ENCODE assay signal across 9 mouse cellular contexts in the genomic region with DNA sequence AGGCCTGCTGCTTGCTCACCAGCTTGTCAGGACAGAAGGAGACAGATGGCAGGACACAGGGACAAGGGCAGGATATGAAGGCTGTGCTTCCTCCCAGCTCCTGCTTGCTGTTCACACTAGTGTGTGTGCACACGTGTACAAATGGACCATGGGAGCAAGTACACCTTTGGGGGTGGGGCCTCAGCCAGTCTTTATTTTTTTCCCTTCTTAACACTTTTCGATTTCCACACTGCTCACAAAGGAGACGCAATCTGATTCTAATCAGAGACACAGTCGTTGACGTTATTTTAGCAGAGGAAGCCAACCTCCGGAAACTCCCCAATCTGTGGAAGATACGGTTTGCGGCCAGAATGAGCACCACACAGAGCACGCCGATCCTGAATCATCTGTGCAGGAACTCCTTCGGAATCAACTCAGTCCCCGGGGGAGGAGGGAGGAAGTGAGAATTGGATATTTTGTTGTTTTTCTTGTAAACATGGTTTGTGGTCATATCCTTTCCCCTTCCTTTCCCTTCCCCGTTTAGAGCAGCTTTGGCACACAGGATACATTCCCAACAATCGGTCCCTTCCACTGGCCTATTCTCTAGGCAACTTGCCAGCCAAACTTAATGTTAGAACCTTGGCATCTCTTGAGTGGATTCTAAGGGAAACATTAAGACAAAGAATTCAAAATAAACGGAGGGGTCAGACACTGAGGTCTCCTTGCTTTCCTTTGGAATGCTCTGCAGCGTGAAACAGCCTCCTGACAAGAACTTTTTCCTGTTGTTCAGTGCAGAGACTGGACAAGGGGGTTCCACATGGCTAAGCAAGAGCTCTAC. TPM values are rescaled to one million over a fixed set of nuclear protein-coding genes. Genes with fewer than 3 reads are reported as not detected.
DNase-seq lines count a peak whose midpoint lies in the region; ATAC-seq and TF ChIP-seq lines count a peak whose summit lies in the region.
"Had no signal": no experiment of that assay in that cellular context is flagged by ENCODE, and none has a peak within 500 bp of the region (broad histone marks: within the 10 kb centered on the region; RNA-seq: fewer than 3 reads in every experiment).

No protein-coding gene starts in this region.

- 52% methylated on average over 16 of the region's 16 CpGs for WGBS in forebrain, postnatal 0 days
- WGBS in intestine, embryonic 14.5 days = 60% methylated on average over 16 of the region's 16 CpGs
- 19% methylated on average over 16 of the region's 16 CpGs for WGBS in liver, embryonic 15.5 days (ENCODE audit: insufficient replicate concordance)

- H3K9ac ChIP-seq in forebrain, postnatal 0 days = no peak overlapping the region
- H3K9ac ChIP-seq in intestine, embryonic 14.5 days (ENCODE audit: low read length) = no peak overlapping the region
- H3K9ac ChIP-seq in liver, embryonic 15.5 days = no peak overlapping the region

- no peaks in the 10 kb centered on the region for H3K4me1 ChIP-seq in forebrain, postnatal 0 days (ENCODE audit: insufficient read depth)
- H3K4me1 ChIP-seq in intestine, embryonic 14.5 days (replicated peaks; ENCODE audit: control insufficient read depth, insufficient read depth, low read length) = 0 out of 2 replicates have a peak, but pooled peaks cover 9% of the 10 kb centered on the region
- H3K4me1 ChIP-seq in liver, embryonic 15.5 days (replicated peaks) = 0 out of 2 replicates have a peak, but pooled peaks cover 5% of the 10 kb centered on the region

- H3K27ac ChIP-seq in forebrain, postnatal 0 days (ENCODE audit: low read depth, low read length) = 0 out of 2 replicates have a peak overlapping the region, but pooled peaks have one; percentile 23
- peak overlapping the region; percentile 60 for H3K27ac ChIP-seq in intestine, embryonic 14.5 days (ENCODE audit: low read depth)
- H3K27ac ChIP-seq in liver, embryonic 15.5 days (replicated peaks) = peak overlapping the region; percentile 45; the same call in 1 of the 2 replicates

- H3K4me3 ChIP-seq in forebrain, postnatal 0 days (ENCODE audit: low read depth, low read length) = no peak overlapping the region
- H3K4me3 ChIP-seq in intestine, embryonic 14.5 days (ENCODE audit: low read depth, low read length) = no peak overlapping the region
- no peak overlapping the region for H3K4me3 ChIP-seq in liver, embryonic 15.5 days (replicated peaks)

- no peak overlapping the region for H3K4me2 ChIP-seq in forebrain, postnatal 0 days (ENCODE audit: low read depth)
- no peak overlapping the region for H3K4me2 ChIP-seq in intestine, embryonic 14.5 days (ENCODE audit: low read length)
- H3K4me2 ChIP-seq in liver, embryonic 15.5 days = no peak overlapping the region

- TF ChIP-seq CTCF in forebrain, postnatal 0 days (IDR thresholded peaks at IDR 0.05; ENCODE audit: low read depth) = no peak

- DNase-seq in cerebellum, adult 9-10 months = peak; percentile 22
- peak; percentile 86 for DNase-seq in CD4-positive helper T cell, adult 2 months (ENCODE audit: low read depth, low spot score)
- peak; percentile 43 for DNase-seq in forebrain, postnatal 0 days
- DNase-seq in intestine, embryonic 14.5 days (ENCODE audit: low spot score) = no peak
- peak; percentile 50 for DNase-seq in testis, postnatal 14 days (ENCODE audit: low spot score)

- H3K9me3 ChIP-seq in forebrain, postnatal 0 days (ENCODE audit: low read length) = no peaks in the 10 kb centered on the region
- no peaks in the 10 kb centered on the region for H3K9me3 ChIP-seq in intestine, embryonic 14.5 days (ENCODE audit: control insufficient read depth, low read length)
- H3K9me3 ChIP-seq in liver, embryonic 15.5 days (replicated peaks) = no peaks in the 10 kb centered on the region

- no peaks in the 10 kb centered on the region for H3K27me3 ChIP-seq in forebrain, postnatal 0 days (ENCODE audit: insufficient read depth, low read length)
- no peaks in the 10 kb centered on the region for H3K27me3 ChIP-seq in intestine, embryonic 14.5 days (replicated peaks; ENCODE audit: control insufficient read depth, insufficient read depth, low read length)
- no peaks in the 10 kb centered on the region for H3K27me3 ChIP-seq in liver, embryonic 15.5 days

- no peak for ATAC-seq in cerebellum, adult (ENCODE audit: insufficient number of reproducible peaks, low FRiP score, low TSS enrichment)
- peak; percentile 43 for ATAC-seq in forebrain, postnatal 0 days
- no peak for ATAC-seq in intestine, embryonic 14.5 days (replicated peaks; ENCODE audit: low FRiP score, low TSS enrichment, low read depth)
- ATAC-seq in liver, embryonic 15.5 days (ENCODE audit: insufficient read depth) = peak; percentile 58; the same call in 1 of the 2 replicates
- no peak for ATAC-seq in erythroblast, adult 5-6 weeks (replicated peaks; ENCODE audit: low FRiP score, poor library complexity, severe bottlenecking)

- H3K36me3 ChIP-seq in forebrain, postnatal 0 days (ENCODE audit: insufficient read depth) = no peaks in the 10 kb centered on the region
- no peaks in the 10 kb centered on the region for H3K36me3 ChIP-seq in intestine, embryonic 14.5 days (ENCODE audit: control insufficient read depth, insufficient read depth, low read length)
- H3K36me3 ChIP-seq in liver, embryonic 15.5 days (replicated peaks) = no peaks in the 10 kb centered on the region

RNA-seq across cellular contexts. Expression of a gene that starts 6.7 kb away (rescaled TPM):
- total RNA-seq in forebrain, postnatal 0 days (2014; rRNA removed) = 0.52 TPM in 1 of 2 replicates, not detected in the other
- 0.22 and 0.34 TPM in 2 replicates for polyA plus RNA-seq in forebrain, postnatal 0 days (2015; fragmentation: Nextera tagmentation; extraction: Ambion mirVana)
- polyA plus RNA-seq in intestine, embryonic 14.5 days (2014; fragmentation: Nextera tagmentation; extraction: Ambion mirVana) = 0.26 TPM in 1 of 2 replicates, not detected in the other
- 0.09 and 0.10 TPM in 2 replicates for polyA plus RNA-seq in liver, embryonic 15.5 days (2015; fragmentation: Nextera tagmentation; extraction: Ambion mirVana)
- total RNA-seq in erythroblast, adult 5-6 weeks (2015; ENCODE audit: low replicate concordance) = not detected in 2 replicates
- total RNA-seq in erythroblast, adult 5-6 weeks (2017; ENCODE audit: low replicate concordance) = not detected in 2 replicates
- total RNA-seq: ES-E14 had no signal

Comparison
In these comparisons a context has a peak if more than half of its experiments do, and no peak if none do; other contexts are left out.
1. ATAC-seq: peak in forebrain, postnatal 0 days (single experiment) and liver, embryonic 15.5 days (single experiment); none in cerebellum, adult (single experiment), intestine, embryonic 14.5 days (single experiment) and erythroblast, adult 5-6 weeks (single experiment).
2. Peak in every context shown above with its lines, with median percentiles within 50 percentile points of each other: H3K27ac ChIP-seq.